Mouse (Mus musculus): ENCODE measurements around the gene Rpl29. TPM values are rescaled to one million over a fixed set of nuclear protein-coding genes. Genes with fewer than 3 reads are reported as not detected.

Gene Rpl29
- 677 to 786 TPM (median 732 TPM) in 4 replicates for total RNA-seq (2023)

GRCm38 (mm10) chr9:106429221-106430014 lies at the start of gene Rpl29:
Rpl29 (plus strand) TSS chr9:106429454.

GRCm38 (mm10) chr9:106447348-106447747 lies 18.1 kb downstream of the Rpl29 start, which contains the start of the genes Abhd14b and Abhd14a:
Abhd14b (plus strand) TSS chr9:106447459.
Abhd14a (minus strand) TSS chr9:106447678.

GRCm38 (mm10) chr9:106453271-106454070 lies 24.2 kb downstream of the Rpl29 start, which contains the start of gene Pcbp4:
Pcbp4 (plus strand) TSS chr9:106453291.

GRCm38 (mm10) chr9:106465571-106466200 lies 36.4 kb downstream of the Rpl29 start, which contains the start of gene Gpr62:
Gpr62 (minus strand) TSS chr9:106465938.

GRCm38 (mm10) chr9:106475663-106476001 lies 46.4 kb downstream of the Rpl29 start, which contains the start of gene Rrp9:
Rrp9 (plus strand) TSS chr9:106475963.

GRCm38 (mm10) chr9:106476924-106477484 lies 47.8 kb downstream of the Rpl29 start, which contains the start of gene Parp3:
Parp3 (minus strand) TSS chr9:106476949.

Other genes starting within 250 kb of the Rpl29 start
- gene Ppm1m, start 229.7 kb upstream of the Rpl29 start, total RNA-seq (2023): 79.2 to 90.7 TPM (median 87.2 TPM) in 4 replicates
- gene Twf2, start 226.3 kb upstream of the Rpl29 start, total RNA-seq (2023): 64.9 to 72.7 TPM (median 66.8 TPM) in 4 replicates
- 142 to 160 TPM (median 155 TPM) in 4 replicates for gene Tlr9, start 206.9 kb upstream of the Rpl29 start, total RNA-seq (2023)
- gene Alas1, start 180.8 kb upstream of the Rpl29 start, total RNA-seq (2023): 31.5 to 42.7 TPM (median 40.7 TPM) in 4 replicates
- gene Poc1a, start 148.4 kb upstream of the Rpl29 start, total RNA-seq (2023): 3.2 to 5.0 TPM (median 3.7 TPM) in 4 replicates
- gene Dusp7, start 60.8 kb upstream of the Rpl29 start, total RNA-seq (2023): 27.9 to 31.0 TPM (median 29.5 TPM) in 4 replicates
- gene Acy1, start 8.9 kb downstream of the Rpl29 start, total RNA-seq (2023): 16.8 to 19.5 TPM (median 17.8 TPM) in 4 replicates
- gene Abhd14b, start 18.0 kb downstream of the Rpl29 start, total RNA-seq (2023): 4.4 to 6.3 TPM (median 5.1 TPM) in 4 replicates
- gene Abhd14a, start 18.2 kb downstream of the Rpl29 start, total RNA-seq (2023): 7.2 to 9.9 TPM (median 8.4 TPM) in 4 replicates
- gene Pcbp4, start 23.8 kb downstream of the Rpl29 start, total RNA-seq (2023): 4.8 to 8.3 TPM (median 5.7 TPM) in 4 replicates
- 0.30 to 0.66 TPM (median 0.47 TPM) in 3 of 4 replicates, not detected in the other for gene Gpr62, start 36.5 kb downstream of the Rpl29 start, total RNA-seq (2023)
- gene Rrp9, start 46.5 kb downstream of the Rpl29 start, total RNA-seq (2023): 51.1 to 62.7 TPM (median 59.3 TPM) in 4 replicates
- 43.4 to 56.2 TPM (median 50.5 TPM) in 4 replicates for gene Parp3, start 47.5 kb downstream of the Rpl29 start, total RNA-seq (2023)
- not detected in 4 replicates for gene Iqcf1, start 70.5 kb downstream of the Rpl29 start, total RNA-seq (2023)
- gene Iqcf5, start 85.1 kb downstream of the Rpl29 start, total RNA-seq (2023): not detected in 4 replicates
- gene Iqcf3, start 132.2 kb downstream of the Rpl29 start, total RNA-seq (2023): not detected in 4 replicates
- gene Iqcf4, start 141.5 kb downstream of the Rpl29 start, total RNA-seq (2023): not detected in 4 replicates
- gene Iqcf6, start 197.1 kb downstream of the Rpl29 start, total RNA-seq (2023): not detected in 4 replicates
- gene Grm2, start 226.6 kb downstream of the Rpl29 start, total RNA-seq (2023): not detected in 4 replicates

Data from B cell, adult 62 days (primary cell).